Mouse (Mus musculus): Measurements from ENCODE around the gene Aarsd1. TPM values are rescaled to one million over a fixed set of nuclear protein-coding genes. Genes with fewer than 3 reads are reported as not detected.
"Not testable (repeated sequence)": the region's sequence is repeated elsewhere in the genome, so short reads cannot be mapped to it uniquely, and the experiment has no call there.

The Aarsd1 gene
- total RNA-seq, 2 experiments from 2014 or later: 47.2 to 51.2 TPM

- H3K27ac ChIP-seq: no peak overlapping the region
- no peak for TF ChIP-seq CTCF (conservative IDR thresholded peaks at IDR 0.05)
- DNase-seq (ENCODE audit: low spot score in 2 of 2): no peak
- no peak overlapping the region for H3K4me3 ChIP-seq
These were observed 38.2 kb upstream of the Aarsd1 start for GRCm38 (mm10) chr11:101455627-101456026.

GRCm38 (mm10) chr11:101454702-101455101, 37.3 kb upstream of the Aarsd1 start:
- H3K27ac ChIP-seq: no peak overlapping the region
- TF ChIP-seq CTCF (conservative IDR thresholded peaks at IDR 0.05): no peak

GRCm38 (mm10) chr11:101452093-101452774, 34.8 kb upstream of the Aarsd1 start:
- no peak for TF ChIP-seq CTCF (conservative IDR thresholded peaks at IDR 0.05)
- Histone ChIP-seq H3K27ac (no peak overlapping the region), H3K4me3 (no peak overlapping the region)
- no peak for DNase-seq (ENCODE audit: low spot score in 2 of 2)

More at GRCm38 (mm10) chr11:101454702-101455101, 37.3 kb upstream of the Aarsd1 start:
- no peak for DNase-seq (ENCODE audit: low spot score in 2 of 2)
- no peak overlapping the region for H3K4me3 ChIP-seq

- no peak overlapping the region for H3K27ac ChIP-seq
- TF ChIP-seq CTCF (conservative IDR thresholded peaks at IDR 0.05): no peak
- H3K4me3 ChIP-seq: no peak overlapping the region
- no peak for DNase-seq (ENCODE audit: low spot score in 2 of 2)
These were observed 34.1 kb upstream of the Aarsd1 start for GRCm38 (mm10) chr11:101451536-101451935.

- peak; percentile 39 for TF ChIP-seq CTCF (conservative IDR thresholded peaks at IDR 0.05)
- no peak for DNase-seq (ENCODE audit: low spot score in 2 of 2)
- H3K4me3 ChIP-seq: no peak overlapping the region
- no peak overlapping the region for H3K27ac ChIP-seq
These were observed 33.0 kb upstream of the Aarsd1 start for GRCm38 (mm10) chr11:101450394-101450793.

GRCm38 (mm10) chr11:101449596-101449995, 32.2 kb upstream of the Aarsd1 start:
- H3K4me3 ChIP-seq; H3K27ac ChIP-seq; DNase-seq (ENCODE audit: low spot score in 2 of 2): not testable (repeated sequence)

- no peak overlapping the region; the same call in 1 of the 2 replicates for H3K27ac ChIP-seq
- H3K4me3 ChIP-seq: peak overlapping the region; percentile 46
- TF ChIP-seq CTCF (conservative IDR thresholded peaks at IDR 0.05): no peak
- DNase-seq (ENCODE audit: low spot score in 2 of 2): no peak
These were observed 31.5 kb upstream of the Aarsd1 start for GRCm38 (mm10) chr11:101448899-101449298.

- Histone ChIP-seq H3K4me3 (peak within 1 kb of the TSS; percentile 46), H3K27ac (no peak within 1 kb of the TSS; the same call in 1 of the 2 replicates)
- DNase-seq (ENCODE audit: low spot score in 2 of 2): no peak
These were observed 30.9 kb upstream of the Aarsd1 start, which contains the start of gene Ifi35 for GRCm38 (mm10) chr11:101448274-101448746. Gene Ifi35, plus strand, starts transcription at chr11:101448407.

GRCm38 (mm10) chr11:101447786-101448185, 30.4 kb upstream of the Aarsd1 start:
- no peak overlapping the region for H3K27ac ChIP-seq
- DNase-seq (ENCODE audit: low spot score in 2 of 2): no peak
- H3K4me3 ChIP-seq: no peak overlapping the region
- no peak for TF ChIP-seq CTCF (conservative IDR thresholded peaks at IDR 0.05)

More at GRCm38 (mm10) chr11:101448274-101448746, 30.9 kb upstream of the Aarsd1 start, which contains the start of gene Ifi35:
- no peak for TF ChIP-seq CTCF (conservative IDR thresholded peaks at IDR 0.05)

- DNase-seq (ENCODE audit: low spot score in 2 of 2); H3K27ac ChIP-seq; H3K4me3 ChIP-seq: not testable (repeated sequence)
These were observed 29.4 kb upstream of the Aarsd1 start for GRCm38 (mm10) chr11:101446860-101447259.

GRCm38 (mm10) chr11:101446319-101446718, 28.9 kb upstream of the Aarsd1 start:
- DNase-seq (ENCODE audit: low spot score in 2 of 2): no peak
- Histone ChIP-seq H3K4me3 (no peak overlapping the region), H3K27ac (no peak overlapping the region)
- TF ChIP-seq CTCF (conservative IDR thresholded peaks at IDR 0.05): no peak

GRCm38 (mm10) chr11:101442760-101443159, 25.3 kb upstream of the Aarsd1 start:
- peak overlapping the region; percentile 95 for H3K27ac ChIP-seq
- DNase-seq (ENCODE audit: low spot score in 2 of 2): no peak
- H3K4me3 ChIP-seq: peak overlapping the region; percentile 71
- TF ChIP-seq CTCF (conservative IDR thresholded peaks at IDR 0.05): no peak

GRCm38 (mm10) chr11:101442127-101442693, 24.8 kb upstream of the Aarsd1 start, which contains the start of gene Rpl27:
Gene Rpl27, plus strand, starts transcription at chr11:101442298.
- peak within 1 kb of the TSS; percentile 95 for H3K27ac ChIP-seq
- DNase-seq (ENCODE audit: low spot score in 2 of 2): peak; percentile 96 to 99
- peak; percentile 69 for TF ChIP-seq CTCF (conservative IDR thresholded peaks at IDR 0.05)
- peak within 1 kb of the TSS; percentile 71 for H3K4me3 ChIP-seq

GRCm38 (mm10) chr11:101441450-101442126, 24.2 kb upstream of the Aarsd1 start:
- DNase-seq (ENCODE audit: low spot score in 2 of 2); H3K4me3 ChIP-seq; H3K27ac ChIP-seq: not testable (repeated sequence)

GRCm38 (mm10) chr11:101438006-101438405, 20.6 kb upstream of the Aarsd1 start:
- DNase-seq (ENCODE audit: low spot score in 2 of 2); H3K27ac ChIP-seq; H3K4me3 ChIP-seq: not testable (repeated sequence)

Measured in layer of hippocampus, adult 2 months (tissue).